Mouse (Mus musculus) heart, postnatal 14 days (tissue): Measurements from ENCODE around the gene Gm37240. TPM values are rescaled to one million over a fixed set of nuclear protein-coding genes. Genes with fewer than 3 reads are reported as not detected.

Experiments
- DNase-seq, 2 experiments: peaks; one replicate each; pipeline ENCODE4 v3.0.0; 2021 to 2022
- intact Hi-C: fragments of 180-260 bp; cut with DNase I; formaldehyde crosslinking; loops from one replicate; pipeline ENCODE4 v1.15.1; 2025
- total RNA-seq, 2 experiments: library from RNA; stranded (reverse); gene quantifications; 2 replicates each; pipeline ENCODE4 v1.2.3; 2021

Gene Gm37240
- total RNA-seq, 2 experiments from 2014 or later = 39.0 to 42.7 TPM

GRCm38 (mm10) chr3:85773886-85774285, 113.4 kb downstream of the Gm37240 start:
- intact Hi-C loops = no loop called here
- DNase-seq = peak in 1 of 2 experiments; percentile 9

GRCm38 (mm10) chr3:85773425-85773824, 113.9 kb downstream of the Gm37240 start:
- no peak for DNase-seq
- intact Hi-C loops = no loop called here

- no peak for DNase-seq
- intact Hi-C loops = loop anchor here (5.0 kb wide), 1 partner anchor 258 kb away; no protein-coding TSS in a partner anchor
Measured at GRCm38 (mm10) chr3:85764937-85765337, 122.4 kb downstream of the Gm37240 start.

GRCm38 (mm10) chr3:85764008-85764834, 123.1 kb downstream of the Gm37240 start:
- DNase-seq = no peak
- intact Hi-C loops = loop anchor here (5.0 kb wide), 1 partner anchor 257 kb away; no protein-coding TSS in a partner anchor

- intact Hi-C loops = no loop called here
- no peak for DNase-seq
Measured at GRCm38 (mm10) chr3:85757944-85758343, 129.4 kb downstream of the Gm37240 start.

- DNase-seq = no peak
- intact Hi-C loops = no loop called here
Measured at GRCm38 (mm10) chr3:85757435-85757834, 129.9 kb downstream of the Gm37240 start.

GRCm38 (mm10) chr3:85749348-85749747, 138.0 kb downstream of the Gm37240 start:
- intact Hi-C loops = no loop called here
- DNase-seq = no peak

GRCm38 (mm10) chr3:85748863-85749262, 138.5 kb downstream of the Gm37240 start:
- DNase-seq = no peak
- intact Hi-C loops = no loop called here

- intact Hi-C loops = no loop called here
- no peak for DNase-seq
Measured at GRCm38 (mm10) chr3:85746116-85746515, 141.2 kb downstream of the Gm37240 start.

GRCm38 (mm10) chr3:85741767-85742166, 145.6 kb downstream of the Gm37240 start:
- intact Hi-C loops = no loop called here
- DNase-seq = no peak

- intact Hi-C loops = no loop called here
Measured at GRCm38 (mm10) chr3:85738591-85738990, 148.7 kb downstream of the Gm37240 start.

GRCm38 (mm10) chr3:85733939-85734729, 153.2 kb downstream of the Gm37240 start:
- intact Hi-C loops = no loop called here
- no peak for DNase-seq

More at GRCm38 (mm10) chr3:85738591-85738990, 148.7 kb downstream of the Gm37240 start:
- no peak for DNase-seq

- intact Hi-C loops = no loop called here
- no peak for DNase-seq
Measured at GRCm38 (mm10) chr3:85727171-85727570, 160.1 kb downstream of the Gm37240 start.

GRCm38 (mm10) chr3:85725971-85726370, 161.3 kb downstream of the Gm37240 start:
- intact Hi-C loops = no loop called here
- no peak for DNase-seq

GRCm38 (mm10) chr3:85725110-85725509, 162.2 kb downstream of the Gm37240 start:
- intact Hi-C loops = no loop called here
- DNase-seq = no peak

- no peak for DNase-seq
- intact Hi-C loops = no loop called here
Measured at GRCm38 (mm10) chr3:85722581-85722980, 164.7 kb downstream of the Gm37240 start.

GRCm38 (mm10) chr3:85715764-85716297, 171.5 kb downstream of the Gm37240 start:
- intact Hi-C loops = no loop called here
- no peak for DNase-seq

- intact Hi-C loops = no loop called here
- no peak for DNase-seq
Measured at GRCm38 (mm10) chr3:85713936-85714709, 173.2 kb downstream of the Gm37240 start.

GRCm38 (mm10) chr3:85710695-85711094, 176.6 kb downstream of the Gm37240 start:
- DNase-seq = no peak

GRCm38 (mm10) chr3:85707421-85707820, 179.9 kb downstream of the Gm37240 start:
- intact Hi-C loops = loop anchor here (2.0 to 10.0 kb wide), 3 partner anchors 213 to 793 kb away; no protein-coding TSS in a partner anchor
- DNase-seq = peak; percentile 44 to 68

More at GRCm38 (mm10) chr3:85710695-85711094, 176.6 kb downstream of the Gm37240 start:
- intact Hi-C loops = no loop called here
